Mouse (Mus musculus) left cerebral cortex, adult 9 months (tissue): ENCODE data around the gene Fgfr1op.
"Not testable (repeated sequence)": the region's sequence is repeated elsewhere in the genome, so short reads cannot be mapped to it uniquely, and the experiment has no call there.

ENCODE experiments used
- DNase-seq, 2 experiments: peaks; one replicate each; pipeline ENCODE4 v3.0.0; 2022; ENCODE audit warnings: low spot score in 2 of 2

Gene Fgfr1op

GRCm38 (mm10) chr17:8164701-8165607 is at the start of gene Fgfr1op:
Gene Fgfr1op, plus strand, starts transcription at chr17:8165501.
- peak; percentile 56 to 81 for DNase-seq

- not testable (repeated sequence) for DNase-seq
Observed at GRCm38 (mm10) chr17:8116378-8116777, 48.9 kb upstream of the Fgfr1op start.

- DNase-seq: not testable (repeated sequence)
Observed at GRCm38 (mm10) chr17:8116928-8117327, 48.4 kb upstream of the Fgfr1op start.

- DNase-seq: not testable (repeated sequence)
Observed at GRCm38 (mm10) chr17:8122974-8123373, 42.3 kb upstream of the Fgfr1op start.

- DNase-seq: not testable (repeated sequence)
Observed at GRCm38 (mm10) chr17:8124586-8124985, 40.7 kb upstream of the Fgfr1op start.

GRCm38 (mm10) chr17:8128326-8128993 is 36.8 kb upstream of the Fgfr1op start:
- not testable (repeated sequence) for DNase-seq

GRCm38 (mm10) chr17:8129578-8129977 is 35.7 kb upstream of the Fgfr1op start:
- not testable (repeated sequence) for DNase-seq

- DNase-seq: not testable (repeated sequence)
Observed at GRCm38 (mm10) chr17:8130849-8131248, 34.5 kb upstream of the Fgfr1op start.

GRCm38 (mm10) chr17:8138116-8138515 is 27.2 kb upstream of the Fgfr1op start:
- not testable (repeated sequence) for DNase-seq

GRCm38 (mm10) chr17:8140210-8140609 is 25.1 kb upstream of the Fgfr1op start:
- not testable (repeated sequence) for DNase-seq

- not testable (repeated sequence) for DNase-seq
Observed at GRCm38 (mm10) chr17:8143802-8144673, 21.3 kb upstream of the Fgfr1op start.

- not testable (repeated sequence) for DNase-seq
Observed at GRCm38 (mm10) chr17:8146931-8147330, 18.4 kb upstream of the Fgfr1op start.

GRCm38 (mm10) chr17:8147439-8148316 is 17.6 kb upstream of the Fgfr1op start, which contains the start of the genes Gm49673 and Rnaset2a:
Gene Gm49673, minus strand, starts transcription at chr17:8147788.
Gene Rnaset2a, minus strand, starts transcription at chr17:8148097.
- DNase-seq: peak in 1 of 2 experiments; percentile 29

- DNase-seq: not testable (repeated sequence)
Observed at GRCm38 (mm10) chr17:8155010-8155409, 10.3 kb upstream of the Fgfr1op start.

GRCm38 (mm10) chr17:8155982-8156381 is 9.3 kb upstream of the Fgfr1op start:
- DNase-seq: not testable (repeated sequence)

GRCm38 (mm10) chr17:8158627-8159026 is 6.7 kb upstream of the Fgfr1op start:
- DNase-seq: not testable (repeated sequence)

GRCm38 (mm10) chr17:8160969-8161368 is 4.3 kb upstream of the Fgfr1op start:
- peak in 1 of 2 experiments; percentile 68 for DNase-seq

GRCm38 (mm10) chr17:8165608-8165945 is 276 bp downstream of the Fgfr1op start:
- not testable (repeated sequence) for DNase-seq

GRCm38 (mm10) chr17:8165977-8166376 is 676 bp downstream of the Fgfr1op start:
- not testable (repeated sequence) for DNase-seq

- DNase-seq: not testable (repeated sequence)
Observed at GRCm38 (mm10) chr17:8166454-8166853, 1.2 kb downstream of the Fgfr1op start.
